In genomic region chr2:164828437-164828836, GRCm38 (mm10) we compare ENCODE assay signal across 28 mouse cellular contexts. TPM values are rescaled to one million over a fixed set of nuclear protein-coding genes. Genes with fewer than 3 reads are reported as not detected.
"Had no signal": no experiment of that assay in that cellular context is flagged by ENCODE, and none has a peak within 500 bp of the region (broad histone marks: within the 10 kb centered on the region; RNA-seq: fewer than 3 reads in every experiment).

Gene Spata25, minus strand, starts transcription at chr2:164828537.

- H3K4me2 ChIP-seq: limb, embryonic 15.5 days; lung, embryonic 14.5 days; midbrain, embryonic 12.5 days; midbrain, embryonic 15.5 days; neural tube, embryonic 12.5 days; stomach, embryonic 15.5 days had no signal

- H3K9ac ChIP-seq: limb, embryonic 15.5 days; lung, embryonic 14.5 days; midbrain, embryonic 12.5 days; midbrain, embryonic 15.5 days; neural tube, embryonic 12.5 days; stomach, embryonic 15.5 days had no signal

- ATAC-seq: intestine, embryonic 16.5 days; lung, postnatal 0 days; midbrain, embryonic 15.5 days had no signal

- DNase-seq: kidney, adult 18-20 months; kidney, adult 9 months; kidney, postnatal 14 days; kidney, postnatal 4 days; layer of hippocampus, adult 9-11 months; lung, embryonic 14.5 days; retina, postnatal 1 day; right cerebral cortex, postnatal 25 days; spleen, adult 18-20 months; thymus, adult 2 months; thymus, postnatal 14 days; thymus, postnatal 4 days had no signal

- H3K9me3 ChIP-seq: limb, embryonic 15.5 days; midbrain, embryonic 12.5 days; midbrain, embryonic 15.5 days; neural tube, embryonic 12.5 days; stomach, embryonic 15.5 days had no signal

- H3K27me3 ChIP-seq: limb, embryonic 15.5 days; midbrain, embryonic 12.5 days; midbrain, embryonic 15.5 days; neural tube, embryonic 12.5 days; stomach, embryonic 15.5 days had no signal

- H3K27ac ChIP-seq: limb, embryonic 15.5 days; macrophage; midbrain, embryonic 12.5 days; midbrain, embryonic 15.5 days; neural tube, embryonic 12.5 days; stomach, embryonic 15.5 days had no signal

- H3K4me3 ChIP-seq: limb, embryonic 15.5 days; midbrain, embryonic 12.5 days; midbrain, embryonic 15.5 days; neural tube, embryonic 12.5 days; stomach, embryonic 15.5 days had no signal

RNA-seq across cellular contexts. Expression of gene Spata25, which starts in this region (rescaled TPM):
- total RNA-seq: layer of hippocampus, postnatal 25 days; left cerebral cortex, adult 18-20 months; left cerebral cortex, postnatal 25 days; megakaryocyte, adult 5-6 weeks; neutrophil, adult 5-6 weeks had no signal
- polyA plus RNA-seq: intestine, embryonic 16.5 days; kidney, embryonic 16.5 days; limb, embryonic 11.5 days; limb, embryonic 15.5 days; liver, embryonic 16.5 days; lung, embryonic 14.5 days; lung, postnatal 0 days; macrophage; midbrain, embryonic 15.5 days; neural tube, embryonic 12.5 days; stomach, embryonic 15.5 days had no signal
